Mouse (Mus musculus): Measurements from ENCODE around the gene Dnlz.

The Dnlz gene

DNA sequence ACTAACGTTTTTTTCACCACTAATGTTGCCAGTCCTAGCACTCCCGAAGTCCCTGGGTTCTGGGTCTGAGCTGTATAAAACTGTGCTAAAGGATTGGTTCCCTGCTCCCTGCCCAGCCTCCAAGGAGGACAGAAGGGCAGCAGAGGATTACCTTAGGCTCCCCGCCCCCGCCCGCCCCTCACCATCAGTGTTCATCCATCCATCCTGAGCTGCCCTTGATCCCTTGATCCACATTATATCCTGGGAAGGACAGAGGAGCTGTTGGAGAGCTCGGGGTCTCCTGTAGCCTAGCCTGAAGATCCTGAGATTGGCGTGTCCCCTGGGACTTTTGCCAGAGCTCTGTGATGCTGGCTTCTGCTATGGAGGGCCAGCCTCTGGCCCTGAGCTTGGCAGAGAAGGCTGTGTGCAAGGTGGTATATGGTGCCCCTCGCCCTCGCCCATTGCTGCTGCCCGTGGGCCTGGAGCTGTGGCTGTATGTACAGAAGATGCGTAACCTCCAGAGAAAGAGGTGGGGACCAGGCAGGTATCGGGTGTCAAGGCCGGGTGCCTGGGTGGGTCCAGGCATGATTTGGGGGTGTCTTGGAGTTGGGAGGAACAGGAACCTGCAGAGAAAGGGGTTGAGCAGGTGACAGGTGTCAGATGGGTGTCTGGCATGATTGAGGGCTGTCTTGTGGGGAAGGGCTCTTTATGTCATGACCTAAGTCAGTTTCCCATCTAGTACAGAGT lies 32.2 kb downstream of the Dnlz start:
- no peak for DNase-seq

DNA sequence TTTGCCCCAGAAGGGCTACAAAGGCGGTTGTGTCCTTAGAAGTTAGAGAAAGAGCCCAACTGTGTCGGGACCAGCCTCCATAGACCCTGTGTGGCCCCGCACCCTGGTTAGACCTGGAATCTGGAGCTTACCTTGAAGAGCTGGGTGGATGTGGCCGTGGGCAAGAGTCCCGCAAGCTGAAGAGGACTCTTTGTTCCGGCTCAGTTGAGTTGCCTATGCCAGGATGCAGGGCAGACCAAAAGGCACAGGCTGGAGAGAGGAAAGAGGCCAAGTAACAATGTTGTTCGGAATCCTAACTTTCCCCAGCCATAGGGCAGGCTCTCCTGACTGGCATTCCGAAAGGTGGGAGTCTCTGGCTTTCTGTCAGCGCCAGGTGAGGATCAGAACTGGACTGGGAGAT lies 32.8 kb downstream of the Dnlz start:
- no peak for DNase-seq

DNA sequence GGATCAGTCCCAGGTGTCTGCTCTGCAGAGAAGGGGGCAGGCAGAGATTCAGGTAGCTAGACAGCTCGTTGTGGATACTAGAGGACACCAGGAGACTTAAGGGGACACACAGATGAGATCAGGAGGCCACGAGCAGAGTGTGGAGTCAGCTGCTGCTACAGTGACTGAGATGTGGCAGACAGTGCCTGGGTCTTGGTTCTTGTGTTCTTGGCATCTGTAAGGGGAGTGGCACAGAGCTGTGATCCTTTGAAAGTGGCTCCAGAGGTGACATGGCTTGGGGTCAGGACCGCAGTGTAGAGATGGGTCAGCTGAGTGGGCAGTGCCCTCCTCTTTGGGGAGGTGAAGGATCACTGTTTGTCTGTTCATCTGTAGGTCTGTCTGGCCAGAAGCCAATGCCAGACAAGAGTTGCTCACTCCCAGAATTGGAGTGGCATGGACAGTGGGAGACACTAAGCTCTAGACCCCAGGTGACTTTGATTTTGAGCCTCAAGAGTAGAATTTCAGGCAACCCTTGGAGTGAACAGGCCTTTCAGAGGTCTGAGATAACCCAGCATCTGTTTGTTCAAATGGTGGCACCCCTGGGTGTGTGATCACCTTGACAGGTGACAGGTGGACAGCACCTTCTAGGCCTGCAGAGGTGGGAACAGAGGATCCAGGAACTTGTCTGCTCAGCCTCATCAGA lies 33.8 kb downstream of the Dnlz start:
- DNase-seq: no peak

DNA sequence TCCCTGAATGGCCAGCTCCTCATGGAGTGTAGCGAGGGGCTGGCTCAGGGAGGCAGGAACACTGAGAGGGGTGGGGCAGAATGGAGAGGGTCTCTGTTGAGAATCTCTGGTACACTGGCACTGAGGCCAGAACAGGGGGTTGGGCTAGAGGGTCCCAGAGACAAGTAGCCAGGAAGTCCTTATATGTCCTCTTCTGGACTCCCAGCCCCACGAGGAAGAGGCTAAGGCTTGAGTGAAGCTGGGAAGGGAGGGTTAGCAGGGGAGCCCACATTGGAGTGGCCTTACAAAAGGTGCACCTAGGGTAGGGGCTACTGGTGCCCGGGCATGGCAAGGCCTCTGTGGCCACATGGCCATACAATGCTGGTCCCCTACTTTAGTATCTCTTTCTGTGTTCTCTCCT lies 34.5 kb downstream of the Dnlz start:
- no peak for DNase-seq

DNA sequence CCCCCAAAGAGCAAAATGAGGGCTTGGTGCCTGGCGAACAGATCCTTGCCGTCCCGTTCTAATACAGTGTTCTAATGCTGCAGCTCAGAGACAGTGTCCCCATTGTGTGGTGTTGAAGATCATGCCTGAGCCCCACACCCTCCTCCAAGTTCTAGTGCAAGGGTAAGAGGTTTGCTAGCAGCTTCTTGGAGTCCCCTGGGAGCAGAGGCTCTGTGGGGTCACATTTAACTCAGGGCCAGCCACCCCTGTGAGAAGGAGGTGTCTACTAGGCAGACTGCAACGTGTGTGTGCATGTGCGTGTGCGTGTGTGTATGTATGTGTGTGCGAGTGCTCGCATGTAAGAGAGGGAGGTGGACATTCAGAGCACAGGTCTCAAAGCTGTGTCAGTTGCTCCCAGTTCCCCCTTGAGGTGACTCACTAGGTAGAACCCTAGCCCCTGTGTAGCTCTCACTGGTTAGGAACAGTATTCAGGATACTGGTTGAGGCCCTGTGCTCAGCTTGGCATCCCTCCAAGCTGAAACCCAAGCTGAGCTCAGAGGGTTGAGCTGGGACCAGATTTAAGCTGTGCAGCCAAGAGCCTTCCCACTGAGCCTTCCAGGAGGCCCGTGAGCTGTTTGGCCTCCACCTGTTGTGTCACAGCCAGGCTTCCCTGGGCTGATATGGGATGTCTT lies 35.2 kb downstream of the Dnlz start:
- no peak for DNase-seq

DNA sequence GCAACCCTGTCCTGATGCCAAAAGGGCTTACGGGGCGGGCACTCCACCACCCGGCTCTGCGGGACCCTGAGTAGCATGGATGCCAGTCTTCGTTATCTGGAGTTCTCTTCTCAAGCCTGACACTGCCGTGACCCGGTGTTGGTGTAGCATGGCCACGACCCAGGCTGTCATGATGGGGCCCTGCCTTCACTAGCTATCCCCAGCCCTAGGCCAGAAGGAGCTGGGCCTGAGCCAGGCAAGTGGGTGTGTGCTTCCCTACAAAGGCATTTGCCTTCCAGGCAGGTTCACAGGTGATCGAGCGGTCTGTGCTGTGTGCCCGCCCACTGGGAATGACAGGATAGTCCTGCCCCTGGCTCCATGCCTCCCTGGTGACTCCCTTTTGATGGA lies 36.0 kb downstream of the Dnlz start:
- peak; percentile 82 for DNase-seq

DNA sequence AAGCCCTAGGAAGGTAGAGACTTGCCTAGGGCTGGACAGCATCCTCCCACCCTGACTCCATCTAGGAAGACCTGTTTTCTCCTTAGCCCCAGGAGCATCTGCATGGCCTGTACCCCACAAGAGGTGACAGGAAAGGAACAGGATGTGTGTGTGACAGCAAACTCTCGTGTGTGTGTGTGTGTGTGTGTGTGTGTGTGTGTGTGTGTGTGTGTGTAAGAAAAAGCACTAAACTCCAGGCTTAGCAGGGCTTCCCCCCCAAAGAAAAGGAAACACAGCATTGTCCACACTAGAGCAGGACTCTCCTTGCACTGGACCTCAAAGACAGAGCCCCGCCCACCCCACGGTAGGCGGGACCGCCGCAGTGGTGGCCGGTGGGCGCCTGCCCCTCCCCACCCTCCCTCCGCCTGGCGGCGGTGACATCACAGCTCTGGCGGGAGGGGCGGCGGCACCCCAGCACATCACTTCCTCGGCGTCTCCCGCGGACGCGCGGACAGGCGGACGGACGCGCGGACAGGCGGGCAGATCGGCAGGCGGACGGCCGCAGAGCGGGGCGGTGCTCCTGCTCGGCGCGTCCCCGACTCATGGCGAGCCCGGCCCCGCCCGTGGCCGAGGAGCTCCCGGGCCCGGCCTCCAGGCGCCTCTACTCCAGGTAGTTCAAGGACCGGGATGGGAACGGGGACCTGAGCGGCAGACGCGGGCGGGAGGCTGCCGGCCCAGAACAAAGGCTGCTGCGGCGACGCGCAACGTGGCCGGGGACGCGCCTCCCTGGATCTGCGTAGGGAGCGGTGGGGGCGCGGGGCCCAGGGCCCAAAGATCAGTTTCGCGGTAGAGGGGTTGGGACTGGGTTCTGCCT lies 36.6 kb downstream of the Dnlz start, which contains the start of gene Gpsm1:
TSS of gene Gpsm1 (plus strand) at position 444 of the 853 bp plus-strand sequence.
- peak; percentile 78 for DNase-seq

DNA sequence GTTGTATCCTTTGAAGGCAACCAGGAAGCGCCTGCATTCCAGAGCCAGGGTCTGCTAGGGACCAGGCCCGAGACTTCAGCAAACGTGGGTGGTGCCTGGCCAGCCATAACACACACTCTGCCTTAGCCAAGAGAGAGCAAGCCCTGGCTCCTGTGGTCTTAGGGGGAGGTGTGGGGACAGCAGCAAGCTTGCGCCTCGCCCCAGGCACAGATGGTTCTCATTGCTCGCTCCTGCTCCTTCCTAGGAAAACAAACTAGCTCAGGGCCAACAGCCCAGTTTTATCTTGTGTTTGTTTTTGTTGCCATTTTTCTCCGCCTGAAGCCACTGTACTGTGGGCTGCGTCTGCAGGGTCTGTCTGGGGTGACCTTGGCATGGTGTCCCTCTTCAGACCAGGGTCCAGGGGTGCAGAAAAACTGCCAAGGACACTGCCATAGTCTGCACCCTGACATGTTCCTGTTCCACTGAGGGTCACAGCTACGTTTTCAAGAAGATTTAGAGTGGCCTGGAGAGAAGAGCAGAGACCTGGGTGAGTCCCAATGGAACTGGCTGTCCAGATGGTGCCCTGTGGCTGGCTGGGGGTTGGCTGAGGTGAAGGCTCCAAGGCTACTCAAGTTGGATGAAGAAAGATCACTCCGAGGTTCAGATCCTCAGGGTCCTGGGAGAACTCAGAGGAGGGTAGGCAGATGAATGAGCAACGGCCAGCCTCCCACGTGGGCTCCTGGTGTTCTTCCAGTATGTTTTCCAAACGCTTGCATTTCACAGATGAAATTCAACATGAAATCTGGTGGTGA lies 37.4 kb downstream of the Dnlz start:
- peak; percentile 83 for DNase-seq

DNA sequence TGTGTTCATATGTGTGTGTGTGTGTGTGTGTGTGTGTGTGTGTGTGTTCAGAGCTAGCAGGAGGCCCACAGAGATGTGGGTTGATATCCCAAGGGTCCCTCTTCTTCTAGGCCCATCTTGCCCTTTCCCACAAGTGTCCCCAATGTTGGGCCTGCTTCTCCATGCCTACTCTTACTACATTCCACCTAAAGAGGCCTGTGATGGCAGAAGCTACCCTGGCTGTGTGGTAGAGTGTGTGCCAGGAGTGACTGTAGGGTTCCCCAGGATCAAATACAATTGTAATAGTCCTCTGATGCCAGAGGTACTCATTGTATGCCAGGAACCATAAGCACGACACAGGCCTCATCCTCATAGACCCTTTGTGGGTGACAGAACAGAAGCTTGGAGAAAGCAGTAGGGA lies 38.5 kb downstream of the Dnlz start:
- peak; percentile 23 for DNase-seq

DNA sequence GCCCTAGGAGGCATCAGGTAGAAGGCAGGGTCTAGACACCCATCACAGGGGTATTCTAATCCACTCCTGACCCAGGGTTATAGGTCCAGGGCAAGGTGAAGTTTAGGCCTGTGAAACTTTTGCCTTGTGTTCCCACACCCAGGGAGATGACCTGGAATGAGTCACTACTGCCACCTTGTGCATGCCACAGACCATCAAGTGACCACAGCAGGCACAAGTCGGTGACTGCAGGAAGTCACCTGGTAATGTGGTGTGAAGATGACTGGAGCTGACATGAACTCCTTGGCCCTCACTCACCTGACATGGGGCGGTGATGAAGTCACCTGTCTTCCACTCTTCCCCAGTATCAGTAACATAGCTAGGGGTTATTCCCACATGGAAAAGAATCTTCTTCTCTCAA lies 39.1 kb downstream of the Dnlz start:
- peak; percentile 46 for DNase-seq

DNA sequence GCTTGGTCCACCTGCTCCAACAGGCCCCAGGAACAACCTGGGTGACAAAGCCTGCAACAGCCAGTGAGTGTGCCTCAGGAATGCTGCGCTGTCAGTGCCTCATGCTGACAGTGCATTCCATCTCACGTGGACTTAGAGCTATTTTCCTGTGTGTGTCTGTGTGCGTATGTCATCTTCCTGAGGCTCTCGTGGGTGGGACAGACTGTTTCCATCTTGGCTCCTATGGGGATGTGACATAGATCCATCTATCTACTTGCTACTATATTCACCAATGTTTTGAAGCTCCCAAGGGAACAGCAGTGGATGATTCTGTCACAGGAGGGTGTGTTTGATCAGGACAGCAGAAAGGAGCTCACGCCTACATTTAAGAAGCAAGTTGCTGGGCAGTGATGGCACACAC lies 40.0 kb downstream of the Dnlz start:
- no peak for DNase-seq

DNA sequence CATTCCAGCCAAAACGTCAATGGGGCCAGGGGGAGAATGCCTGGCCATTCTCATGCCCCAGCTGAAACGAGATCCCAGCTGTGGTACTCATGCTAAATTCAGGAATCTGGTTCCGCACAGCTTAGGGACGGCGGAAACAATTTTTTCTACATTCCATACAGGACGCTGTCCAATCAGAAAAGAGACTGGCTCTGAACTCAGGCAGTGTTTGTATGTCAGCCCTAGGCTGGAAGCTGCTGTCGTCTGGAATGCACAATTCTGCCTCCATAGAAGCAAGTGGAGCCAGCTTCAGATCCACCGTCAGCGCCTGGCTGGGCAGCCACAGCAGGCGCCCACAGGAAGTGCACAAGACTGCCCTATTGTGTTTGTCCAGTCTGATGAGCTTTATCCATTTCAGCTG lies 42.2 kb downstream of the Dnlz start:
- no peak for DNase-seq

DNA sequence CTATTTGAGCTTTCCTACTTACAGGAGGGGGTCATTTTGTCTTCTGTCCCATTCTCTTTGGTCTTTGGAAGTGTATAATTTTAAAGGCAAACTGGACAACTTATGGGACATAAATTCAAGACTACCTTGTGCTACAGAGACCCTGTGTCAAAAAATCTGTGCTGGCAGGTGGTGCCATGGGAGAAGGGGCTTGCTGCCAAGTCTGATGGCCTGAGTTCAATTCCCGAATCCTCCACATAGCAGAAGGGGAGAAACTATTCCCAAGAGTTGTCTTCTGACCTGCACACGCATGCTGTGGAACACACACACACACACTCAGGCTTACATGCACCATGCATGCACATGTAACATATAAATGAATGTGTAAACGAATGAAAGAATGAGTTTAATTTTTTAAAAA lies 45.2 kb downstream of the Dnlz start:
- DNase-seq: peak; percentile 18

DNA sequence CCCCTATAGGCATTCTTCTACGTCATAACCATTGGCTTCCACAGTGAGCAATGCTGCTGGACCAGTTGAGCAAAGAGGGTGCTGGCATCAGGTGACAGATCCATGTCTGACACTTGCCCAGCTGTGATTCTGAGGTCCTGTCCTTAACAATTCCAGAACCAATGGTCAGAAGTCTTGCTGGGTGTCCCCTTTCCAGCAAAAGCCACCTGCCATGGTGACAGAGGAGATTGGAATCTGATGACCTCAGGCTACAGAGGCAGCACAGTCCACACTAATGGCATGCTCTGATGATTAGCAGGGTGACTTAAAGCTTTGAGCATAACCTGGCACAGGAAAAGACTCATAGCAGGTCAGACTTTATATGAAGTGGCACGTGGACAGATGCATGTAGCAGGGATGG lies 46.4 kb downstream of the Dnlz start:
- no peak for DNase-seq

DNA sequence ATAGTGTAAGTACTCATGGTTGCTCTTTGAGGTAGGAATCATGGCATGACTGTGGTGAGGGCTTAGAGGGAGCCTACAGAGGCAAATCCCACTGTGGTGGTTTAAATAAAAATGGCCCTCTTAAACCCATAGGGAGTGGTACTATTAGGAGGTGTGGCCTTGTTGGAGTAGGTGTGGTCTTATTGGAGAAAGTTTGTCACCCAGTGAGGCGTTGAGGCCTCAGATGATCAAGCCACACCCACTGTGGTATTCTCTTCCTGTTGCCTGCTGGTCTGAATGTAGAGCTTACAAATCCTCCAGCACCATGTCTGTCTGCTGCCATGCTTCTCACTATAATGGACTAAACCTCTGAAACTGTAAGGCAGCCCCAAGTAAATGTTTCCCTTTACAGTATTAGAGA lies 47.2 kb downstream of the Dnlz start:
- no peak for DNase-seq

DNA sequence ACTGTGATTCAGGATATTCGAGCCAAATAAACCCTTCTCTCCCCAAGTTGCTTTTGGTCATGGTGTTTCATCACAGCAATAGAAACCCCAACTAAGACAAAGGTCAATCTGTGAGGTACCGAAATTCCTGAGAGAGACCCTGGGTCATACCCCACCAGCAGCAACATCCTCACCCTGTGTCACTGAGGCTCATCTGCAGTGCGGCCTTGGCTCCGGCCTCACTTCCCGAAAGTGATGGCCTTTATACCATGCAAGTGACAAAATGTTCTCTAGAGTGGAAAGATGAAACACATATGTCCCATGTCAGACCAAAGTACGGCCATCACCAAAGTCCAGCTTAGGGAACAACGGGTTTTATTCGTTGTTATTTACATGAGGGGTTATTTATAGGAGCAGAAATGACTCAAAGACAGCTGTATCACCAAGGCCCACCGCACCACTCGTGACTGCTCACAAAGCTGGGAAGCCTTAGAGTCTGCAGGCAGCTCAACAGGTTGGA lies 49.9 kb downstream of the Dnlz start:
- DNase-seq: no peak

DNA sequence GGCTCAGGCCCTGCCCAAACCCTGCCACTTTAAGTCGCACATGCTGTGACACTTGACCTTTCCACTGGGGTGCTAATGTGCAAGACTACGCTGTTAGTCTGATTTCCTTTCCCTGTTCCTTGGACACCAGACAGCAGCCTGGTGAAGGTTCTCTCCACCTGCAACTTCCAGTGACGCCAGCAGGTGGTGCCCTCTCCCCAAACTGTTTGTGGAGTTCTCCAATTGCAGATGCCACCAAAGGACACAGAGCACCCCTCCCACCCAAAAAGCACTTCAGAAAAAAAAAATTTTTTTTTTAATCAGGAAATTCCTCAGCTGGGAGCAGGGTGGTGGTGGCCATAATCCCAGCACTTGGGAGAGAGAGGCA lies 51.1 kb downstream of the Dnlz start:
- DNase-seq: peak; percentile 95

DNA sequence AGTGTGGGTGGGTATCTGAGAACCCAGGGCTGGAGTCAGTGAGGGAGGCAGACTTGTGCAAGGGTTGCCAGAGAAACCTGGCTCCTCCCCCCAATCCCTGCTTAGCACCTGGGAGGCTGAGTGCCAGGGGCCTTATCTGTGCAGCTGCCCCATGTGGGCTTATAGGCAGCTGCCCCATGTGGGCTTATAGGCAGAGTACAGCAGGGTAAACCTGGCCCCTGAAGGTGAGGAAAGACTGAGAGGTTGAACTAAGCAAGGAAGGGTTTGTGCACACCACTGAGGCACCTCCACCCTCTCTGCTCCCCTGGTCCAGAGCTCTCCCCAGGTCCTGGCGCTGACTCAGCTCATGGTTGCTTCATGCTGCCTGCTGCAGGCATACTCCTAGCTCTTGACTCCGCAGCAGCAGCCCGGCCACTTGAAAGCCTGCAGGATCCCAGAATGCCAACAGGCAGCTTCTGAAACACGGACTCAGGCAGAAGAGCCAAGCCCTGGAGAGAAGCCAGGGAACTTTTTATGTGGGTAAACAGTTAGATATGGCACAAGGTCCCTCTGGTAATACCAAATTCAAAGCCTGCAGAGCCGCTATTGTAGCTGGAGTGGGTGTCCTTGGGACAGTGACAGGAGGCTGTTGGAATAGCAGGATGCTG lies 51.6 kb downstream of the Dnlz start:
- DNase-seq: peak; percentile 51

DNA sequence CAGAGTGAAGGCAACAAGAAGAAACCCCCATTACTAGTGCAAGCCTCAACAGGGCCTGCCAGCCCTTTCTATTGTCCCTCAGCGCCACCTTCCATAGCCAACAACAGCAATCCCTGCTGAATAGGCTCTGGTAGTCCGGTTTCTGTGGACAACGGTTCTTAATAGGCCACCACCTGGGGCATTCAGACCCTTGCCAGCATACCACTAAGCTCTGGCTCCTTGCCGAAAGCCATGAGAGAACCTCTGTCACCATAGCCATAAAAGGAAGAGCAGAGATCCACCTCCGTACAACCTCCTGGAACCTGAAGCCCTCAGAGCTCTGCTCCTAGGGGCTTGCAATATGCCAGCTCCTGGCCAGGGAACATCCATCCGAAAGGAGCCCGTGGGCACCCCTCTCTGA lies 52.6 kb downstream of the Dnlz start:
- peak; percentile 67 for DNase-seq

DNA sequence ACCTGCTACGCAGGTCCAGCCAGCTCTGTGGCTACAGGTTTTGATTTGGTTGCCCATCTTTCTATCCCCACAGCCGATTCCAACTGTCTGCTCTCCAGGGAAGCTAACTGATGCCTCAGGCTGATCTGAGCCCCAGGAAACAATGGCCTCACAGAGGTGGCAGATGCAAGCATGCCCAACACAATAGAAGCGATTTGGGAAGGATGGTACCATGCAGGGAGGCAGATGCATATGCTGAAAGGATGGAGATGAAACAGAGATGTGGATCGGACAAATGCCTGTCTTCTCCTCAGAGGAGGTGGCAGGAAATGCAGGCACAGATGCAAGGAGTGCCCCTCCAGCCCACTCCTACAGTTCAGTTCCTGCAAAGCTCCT lies 53.1 kb downstream of the Dnlz start:
- DNase-seq: peak; percentile 52

DNA sequence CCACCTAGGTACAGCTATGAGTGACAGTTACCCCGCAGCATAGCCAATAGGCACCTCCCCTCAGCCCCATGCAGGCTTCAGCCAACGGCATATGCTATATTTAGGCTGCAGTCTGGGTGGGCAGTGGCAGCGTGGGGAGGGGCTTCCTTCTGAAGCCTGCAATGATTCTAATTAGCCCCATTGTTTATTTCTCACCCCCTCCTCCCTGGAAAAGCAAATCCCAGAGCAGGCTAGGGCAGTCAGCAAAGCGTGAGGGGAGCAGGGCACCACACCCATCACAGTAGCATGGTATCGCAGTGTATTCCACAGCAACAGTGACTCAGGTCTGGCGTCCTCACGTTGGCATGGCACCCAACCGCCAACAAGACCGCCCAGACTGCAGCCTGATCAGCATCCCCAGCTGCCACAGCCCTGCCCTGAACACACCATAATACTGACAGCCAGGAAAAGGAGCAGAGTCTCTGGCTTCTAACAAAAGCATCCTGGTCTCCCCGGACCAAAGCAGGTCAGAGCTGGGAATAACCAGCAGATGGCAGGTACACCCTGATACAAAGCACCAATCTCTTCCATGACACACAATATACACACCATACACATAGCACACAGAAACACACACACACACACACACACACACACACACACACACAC lies 53.6 kb downstream of the Dnlz start:
- DNase-seq: no peak
